Mouse (Mus musculus): ENCODE measurements around the gene Nudcd2. TPM values are rescaled to one million over a fixed set of nuclear protein-coding genes. Genes with fewer than 3 reads are reported as not detected.
A peak's percentile ranks its signal among the peaks of the same experiment; 100 is the strongest.

Gene Nudcd2
- total and polyA plus RNA-seq, 2 experiments from 2014 or later, result 22.4 to 62.4 TPM

- no peaks in the 10 kb centered on the region for H3K27me3 ChIP-seq (ENCODE audit: insufficient read depth, low read length)
- H3K27ac ChIP-seq, result peak overlapping the region; percentile 77
- WGBS, result 5% methylated on average over 11 of the region's 11 CpGs
- H3K4me1 ChIP-seq (ENCODE audit: insufficient read depth, low read length), result peaks cover 10% of the 10 kb centered on the region
- ATAC-seq (no peak), DNase-seq (ENCODE audit: low spot score) (no peak)
- no peak for TF ChIP-seq CTCF (IDR thresholded peaks at IDR 0.05; ENCODE audit: low read depth)
- peak overlapping the region; percentile 82 for H3K9ac ChIP-seq (replicated peaks; ENCODE audit: low read length)
- H3K36me3 ChIP-seq (ENCODE audit: insufficient read depth, low read length), result peaks cover 21% of the 10 kb centered on the region; the same call in 1 of the 2 replicates
- H3K9me3 ChIP-seq (ENCODE audit: low read length), result no peaks in the 10 kb centered on the region
- peak overlapping the region; percentile 95 for H3K4me2 ChIP-seq (ENCODE audit: low read depth, low read length)
- peak overlapping the region; percentile 91 for H3K4me3 ChIP-seq (ENCODE audit: low read length)
Measured at GRCm38 (mm10) chr11:40734251-40734752, 835 bp downstream of the Nudcd2 start.

- ATAC-seq (no peak), DNase-seq (ENCODE audit: low spot score) (no peak)
- 89% methylated on average over 3 of the region's 3 CpGs for WGBS
- H3K4me2 ChIP-seq (ENCODE audit: low read depth, low read length), result no peak overlapping the region
- TF ChIP-seq CTCF (IDR thresholded peaks at IDR 0.05; ENCODE audit: low read depth), result no peak
- peaks cover 10% of the 10 kb centered on the region for H3K4me1 ChIP-seq (ENCODE audit: insufficient read depth, low read length)
- no peak overlapping the region for H3K9ac ChIP-seq (replicated peaks; ENCODE audit: low read length)
- no peaks in the 10 kb centered on the region for H3K9me3 ChIP-seq (ENCODE audit: low read length)
- no peak overlapping the region for H3K4me3 ChIP-seq (ENCODE audit: low read length)
- no peak overlapping the region for H3K27ac ChIP-seq
- peaks cover 33% of the 10 kb centered on the region; the same call in 1 of the 2 replicates for H3K36me3 ChIP-seq (ENCODE audit: insufficient read depth, low read length)
- H3K27me3 ChIP-seq (ENCODE audit: insufficient read depth, low read length), result no peaks in the 10 kb centered on the region
Measured at GRCm38 (mm10) chr11:40737369-40737768, 3.9 kb downstream of the Nudcd2 start.

- ATAC-seq (no peak), DNase-seq (ENCODE audit: low spot score) (no peak)
- Histone ChIP-seq H3K27ac (no peak overlapping the region), H3K4me2 (ENCODE audit: low read depth, low read length) (no peak overlapping the region), H3K9ac (replicated peaks; ENCODE audit: low read length) (no peak overlapping the region), H3K36me3 (ENCODE audit: insufficient read depth, low read length) (peaks cover 29% of the 10 kb centered on the region; the same call in 1 of the 2 replicates), H3K4me3 (ENCODE audit: low read length) (no peak overlapping the region), H3K27me3 (ENCODE audit: insufficient read depth, low read length) (no peaks in the 10 kb centered on the region), H3K9me3 (ENCODE audit: low read length) (no peaks in the 10 kb centered on the region), H3K4me1 (ENCODE audit: insufficient read depth, low read length) (no peaks in the 10 kb centered on the region)
- 92% methylated on average over 12 of the region's 12 CpGs for WGBS
- no peak for TF ChIP-seq CTCF (IDR thresholded peaks at IDR 0.05; ENCODE audit: low read depth)
Measured at GRCm38 (mm10) chr11:40741605-40742262, 8.3 kb downstream of the Nudcd2 start.

GRCm38 (mm10) chr11:40744348-40744747, 10.9 kb downstream of the Nudcd2 start:
- no peaks in the 10 kb centered on the region for H3K27me3 ChIP-seq (ENCODE audit: insufficient read depth, low read length)
- H3K36me3 ChIP-seq (ENCODE audit: insufficient read depth, low read length), result peaks cover 12% of the 10 kb centered on the region; the same call in 1 of the 2 replicates
- no peaks in the 10 kb centered on the region for H3K4me1 ChIP-seq (ENCODE audit: insufficient read depth, low read length)
- ATAC-seq, result no peak
- 86% methylated on average over 3 of the region's 3 CpGs for WGBS
- no peak overlapping the region for H3K27ac ChIP-seq
- no peak for DNase-seq (ENCODE audit: low spot score)
- no peaks in the 10 kb centered on the region for H3K9me3 ChIP-seq (ENCODE audit: low read length)
- no peak overlapping the region for H3K4me2 ChIP-seq (ENCODE audit: low read depth, low read length)
- no peak for TF ChIP-seq CTCF (IDR thresholded peaks at IDR 0.05; ENCODE audit: low read depth)
- H3K9ac ChIP-seq (replicated peaks; ENCODE audit: low read length), result no peak overlapping the region
- H3K4me3 ChIP-seq (ENCODE audit: low read length), result no peak overlapping the region

- H3K36me3 ChIP-seq (ENCODE audit: insufficient read depth, low read length), result no peaks in the 10 kb centered on the region; the same call in 1 of the 2 replicates
- H3K4me3 ChIP-seq (ENCODE audit: low read length), result no peak overlapping the region
- WGBS, result 93% methylated on average over 12 of the region's 12 CpGs
- TF ChIP-seq CTCF (IDR thresholded peaks at IDR 0.05; ENCODE audit: low read depth), result no peak
- H3K27me3 ChIP-seq (ENCODE audit: insufficient read depth, low read length), result no peaks in the 10 kb centered on the region
- H3K4me2 ChIP-seq (ENCODE audit: low read depth, low read length), result no peak overlapping the region
- no peaks in the 10 kb centered on the region for H3K9me3 ChIP-seq (ENCODE audit: low read length)
- H3K27ac ChIP-seq, result no peak overlapping the region
- no peak overlapping the region for H3K9ac ChIP-seq (replicated peaks; ENCODE audit: low read length)
- H3K4me1 ChIP-seq (ENCODE audit: insufficient read depth, low read length), result no peaks in the 10 kb centered on the region
- DNase-seq (ENCODE audit: low spot score) (no peak), ATAC-seq (no peak)
Measured at GRCm38 (mm10) chr11:40746361-40746760, 12.9 kb downstream of the Nudcd2 start.

GRCm38 (mm10) chr11:40747716-40748115, 14.2 kb downstream of the Nudcd2 start:
- Histone ChIP-seq H3K4me2 (ENCODE audit: low read depth, low read length) (no peak overlapping the region), H3K4me1 (ENCODE audit: insufficient read depth, low read length) (no peaks in the 10 kb centered on the region), H3K27me3 (ENCODE audit: insufficient read depth, low read length) (no peaks in the 10 kb centered on the region), H3K27ac (no peak overlapping the region), H3K4me3 (ENCODE audit: low read length) (no peak overlapping the region), H3K36me3 (ENCODE audit: insufficient read depth, low read length) (no peaks in the 10 kb centered on the region; the same call in 1 of the 2 replicates), H3K9ac (replicated peaks; ENCODE audit: low read length) (no peak overlapping the region), H3K9me3 (ENCODE audit: low read length) (no peaks in the 10 kb centered on the region)
- 78% methylated on average over 2 of the region's 2 CpGs for WGBS
- no peak for TF ChIP-seq CTCF (IDR thresholded peaks at IDR 0.05; ENCODE audit: low read depth)
- DNase-seq (ENCODE audit: low spot score) (no peak), ATAC-seq (no peak)

- no peak for TF ChIP-seq CTCF (IDR thresholded peaks at IDR 0.05; ENCODE audit: low read depth)
Measured at GRCm38 (mm10) chr11:40753836-40754235, 20.4 kb downstream of the Nudcd2 start.

More at GRCm38 (mm10) chr11:40753836-40754235, 20.4 kb downstream of the Nudcd2 start:
- H3K4me1 ChIP-seq (ENCODE audit: insufficient read depth, low read length), result peaks cover 6% of the 10 kb centered on the region
- no peak overlapping the region for H3K9ac ChIP-seq (replicated peaks; ENCODE audit: low read length)
- no peaks in the 10 kb centered on the region; the same call in 1 of the 2 replicates for H3K36me3 ChIP-seq (ENCODE audit: insufficient read depth, low read length)
- no peak overlapping the region for H3K4me2 ChIP-seq (ENCODE audit: low read depth, low read length)
- H3K27ac ChIP-seq, result no peak overlapping the region
- WGBS, result 75% methylated on average over 6 of the region's 6 CpGs
- ATAC-seq (no peak), DNase-seq (ENCODE audit: low spot score) (no peak)
- H3K9me3 ChIP-seq (ENCODE audit: low read length), result no peaks in the 10 kb centered on the region
- no peaks in the 10 kb centered on the region for H3K27me3 ChIP-seq (ENCODE audit: insufficient read depth, low read length)
- H3K4me3 ChIP-seq (ENCODE audit: low read length), result 0 out of 2 replicates have a peak overlapping the region, but pooled peaks have one; percentile 90

Measured in hindbrain, postnatal 0 days (tissue).